Mouse (Mus musculus) MEL (cell line): Measurements from ENCODE around the gene Ext2.

Experiments used
- CTCF ChIP-seq, 3 experiments: IDR thresholded peaks in 2 of 3; conservative IDR thresholded peaks in 1 of 3; 2 replicates each; pipeline ENCODE4 v1.5.1; 2011 to 2012; ENCODE audit warnings: low read length in 3 of 3, low read depth in 2 of 3, mild to moderate bottlenecking in 2 of 3, improper control_type of control experiment in 1 of 3, inconsistent platforms in 1 of 3, mixed read lengths in 1 of 3, moderate library complexity in 1 of 3; ENCODE audit not compliant: control insufficient read depth in 1 of 3, insufficient read depth in 1 of 3, poor library complexity in 1 of 3, severe bottlenecking in 1 of 3
- EP300 ChIP-seq, 2 experiments: IDR thresholded peaks; 2 replicates each; pipeline ENCODE4 v1.6.1; 2011; ENCODE audit warnings: improper control_type of control experiment in 2 of 2, low read length in 2 of 2, low read depth in 1 of 2, mild to moderate bottlenecking in 1 of 2
- POLR2A ChIP-seq, 2 experiments: IDR thresholded peaks; 2 replicates each; pipeline ENCODE4 v1.6.1; 2011 to 2012; ENCODE audit warnings: low read length in 2 of 2, mild to moderate bottlenecking in 2 of 2, control low read depth in 1 of 2, improper control_type of control experiment in 1 of 2, low read depth in 1 of 2, moderate library complexity in 1 of 2; ENCODE audit not compliant: control insufficient read depth in 1 of 2, insufficient read depth in 1 of 2, poor library complexity in 1 of 2
- RAD21 ChIP-seq: IDR thresholded peaks from 2 replicates; pipeline ENCODE4 v1.6.1; 2011; ENCODE audit warnings: mild to moderate bottlenecking, low read depth, low read length, improper control_type of control experiment
- TBP ChIP-seq: IDR thresholded peaks from 2 replicates; pipeline ENCODE4 v1.8.0; 2011; ENCODE audit warnings: low read depth, low read length, improper control_type of control experiment
- TCF12 ChIP-seq: IDR thresholded peaks from 2 replicates; pipeline ENCODE4 v1.6.1; 2014; ENCODE audit warnings: low read depth, mild to moderate bottlenecking, inconsistent platforms, low read length, improper control_type of control experiment, moderate library complexity
- UBTF ChIP-seq: IDR thresholded peaks from 2 replicates; pipeline ENCODE4 v1.6.1; 2012; ENCODE audit warnings: low read depth, mild to moderate bottlenecking, inconsistent platforms, low read length, improper control_type of control experiment, moderate library complexity, borderline replicate concordance; ENCODE audit not compliant: insufficient read depth
- USF1 ChIP-seq: IDR thresholded peaks from 2 replicates; pipeline ENCODE4 v1.6.1; 2014; ENCODE audit warnings: low read depth, mild to moderate bottlenecking, inconsistent platforms, low read length, improper control_type of control experiment, moderate library complexity

- TF ChIP-seq CTCF (IDR thresholded peaks at IDR 0.05 in 2 of 3, conservative IDR thresholded peaks at IDR 0.05 in 1 of 3; ENCODE audit: control insufficient read depth in 1 of 3, insufficient read depth in 1 of 3, low read depth in 2 of 3, low read length in 3 of 3, poor library complexity in 1 of 3, severe bottlenecking in 1 of 3) = no peak
- no peak for TF ChIP-seq UBTF
- TF ChIP-seq POLR2A (IDR thresholded peaks at IDR 0.05; ENCODE audit: control insufficient read depth in 1 of 2, insufficient read depth in 1 of 2, low read depth in 1 of 2, low read length in 2 of 2, poor library complexity in 1 of 2) = no peak
- no peak for TF ChIP-seq EP300 (IDR thresholded peaks at IDR 0.05; ENCODE audit: low read depth in 1 of 2, low read length in 2 of 2)
- TF ChIP-seq RAD21 = no peak
- no peak for TF ChIP-seq TCF12
- TF ChIP-seq USF1 = no peak
- TF ChIP-seq TBP = no peak
These were observed 116.0 kb downstream of the Ext2 start for GRCm38 (mm10) chr2:93706407-93706806.
